Mouse (Mus musculus) small intestine, adult 2 months (tissue): ENCODE measurements around the gene Diaph2.

Source experiments
- CTCF ChIP-seq: fragments of 200-500 bp; IDR thresholded peaks from 2 replicates; pipeline ENCODE4 v1.5.1; 2012; ENCODE audit warnings: low read depth, mild to moderate bottlenecking, control low read depth, inconsistent platforms, low read length, moderate library complexity, mixed read lengths; ENCODE audit not compliant: insufficient replicate concordance, insufficient read length; ENCODE audit errors: extremely low read depth
- POLR2A ChIP-seq: fragments of 200-500 bp; IDR thresholded peaks from 2 replicates; pipeline ENCODE4 v1.6.1; 2012; ENCODE audit warnings: low read depth, mild to moderate bottlenecking, control low read depth, inconsistent platforms, low read length, moderate library complexity

DNA sequence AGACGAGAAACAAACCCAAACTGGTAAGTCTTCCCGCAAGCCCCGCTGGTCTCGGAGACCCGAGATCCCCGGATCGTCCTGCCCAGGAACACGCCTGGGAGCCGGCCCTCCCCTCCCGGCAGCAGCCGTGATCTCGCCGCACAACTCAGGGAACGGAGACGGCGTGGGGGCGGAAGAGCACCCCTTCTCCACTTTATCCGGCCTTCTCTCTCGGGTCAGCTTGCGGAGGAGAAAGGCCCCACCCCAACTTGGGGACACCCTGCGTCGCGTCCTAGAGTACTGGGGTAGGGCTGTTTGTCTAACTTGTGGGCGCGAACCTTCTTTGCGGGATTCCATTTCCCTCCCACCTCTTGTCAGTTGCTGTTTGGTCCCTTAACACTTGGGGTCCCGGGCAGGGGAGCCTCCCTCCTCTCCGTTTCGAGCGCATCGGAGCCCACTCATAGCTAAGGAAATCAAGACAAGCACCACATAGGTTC, 590 bp downstream of the Diaph2 start:
- TF ChIP-seq POLR2A (no peak), CTCF (no peak)
